Mouse (Mus musculus): ENCODE data around the gene Chaf1b. TPM values are rescaled to one million over a fixed set of nuclear protein-coding genes. Genes with fewer than 3 reads are reported as not detected.

Chaf1b gene
- polyA plus RNA-seq, 1 experiment from 2014 or later, result 45.8 TPM

DNA sequence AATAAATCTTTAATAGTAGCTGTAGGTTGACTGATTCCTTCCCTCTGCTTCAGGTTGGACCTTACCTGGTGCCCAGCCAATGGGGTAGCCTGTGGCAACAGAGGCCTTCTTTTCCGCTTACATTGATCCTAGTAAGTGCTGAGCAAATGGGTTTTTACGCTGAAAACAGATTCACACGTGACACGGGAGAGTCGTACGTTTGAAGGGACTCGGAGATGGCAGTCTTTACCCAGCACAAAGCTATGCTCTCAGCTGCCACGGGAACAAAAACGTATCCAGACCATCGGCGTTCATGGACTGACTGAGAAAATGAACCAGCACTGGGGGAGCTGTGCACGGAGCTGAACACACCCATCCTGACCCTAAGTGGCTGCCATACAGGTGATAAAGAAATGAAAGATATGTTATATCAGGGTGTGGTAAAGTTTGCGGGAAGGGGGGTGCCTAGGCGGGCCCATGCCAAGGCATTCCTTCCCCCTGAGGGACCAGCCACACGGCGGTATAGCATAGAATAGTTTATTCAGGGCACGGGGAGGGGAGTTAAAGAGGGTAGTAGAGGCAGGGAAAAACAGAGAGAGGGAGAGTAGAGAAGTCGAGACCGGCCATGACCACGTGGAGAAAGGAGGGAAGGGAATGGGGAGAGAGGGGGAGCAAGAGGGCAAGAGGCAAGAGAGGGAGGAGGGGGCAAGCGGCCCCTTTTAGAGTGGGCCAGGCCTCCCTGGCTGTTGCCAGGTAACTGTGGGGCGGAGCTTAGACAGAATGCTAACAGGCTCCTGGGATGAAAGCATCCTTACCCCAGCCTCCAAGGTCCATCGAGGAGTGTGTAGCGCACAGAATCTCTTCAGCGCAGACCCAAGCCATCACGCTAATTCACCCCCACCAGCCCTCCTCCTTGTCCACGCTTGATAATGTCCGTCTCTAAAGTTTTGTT, 27.3 kb downstream of the Chaf1b start:
- Histone ChIP-seq H3K9me3 (replicated peaks; ENCODE audit: control insufficient read depth, low read length) (no peaks in the 10 kb centered on the region), H3K4me3 (replicated peaks; ENCODE audit: low read length) (no peak overlapping the region), H3K4me2 (ENCODE audit: low read depth, low read length) (no peak overlapping the region), H3K36me3 (ENCODE audit: control insufficient read depth, insufficient read depth, low read length) (no peaks in the 10 kb centered on the region), H3K4me1 (ENCODE audit: control insufficient read depth, insufficient read depth, low read length) (peaks cover 7% of the 10 kb centered on the region; the same call in 1 of the 2 replicates), H3K9ac (ENCODE audit: low read length) (no peak overlapping the region), H3K27me3 (ENCODE audit: control insufficient read depth, insufficient read depth, low read length) (no peaks in the 10 kb centered on the region), H3K27ac (ENCODE audit: low read length) (0 out of 2 replicates have a peak overlapping the region, but pooled peaks have one; percentile 5)
- ATAC-seq (ENCODE audit: insufficient read depth, low FRiP score), result peak; percentile 85
- 51% methylated on average over 28 of the region's 28 CpGs for WGBS

DNA sequence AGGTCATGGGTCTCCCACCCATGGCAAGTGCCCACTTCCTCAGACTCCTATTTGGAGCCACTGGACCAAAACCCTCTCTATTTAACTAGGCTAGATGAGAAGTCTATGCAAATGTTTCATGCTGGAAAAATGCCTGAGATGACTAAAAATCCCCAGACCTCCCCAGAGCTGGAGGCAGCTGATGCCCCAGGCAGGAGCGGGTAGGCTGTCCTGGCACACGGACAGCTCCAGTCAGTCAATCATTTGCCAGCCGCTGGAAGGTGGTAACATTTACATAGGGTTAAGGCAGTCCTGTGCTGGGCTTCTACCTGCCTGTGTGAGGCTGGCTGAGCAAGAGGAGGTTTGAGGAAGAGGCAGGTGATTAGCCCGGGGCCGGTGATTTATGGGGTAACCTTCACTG, 28.5 kb downstream of the Chaf1b start:
- no peak overlapping the region for H3K4me3 ChIP-seq (replicated peaks; ENCODE audit: low read length)
- WGBS, result 30% methylated on average over 5 of the region's 5 CpGs
- no peaks in the 10 kb centered on the region for H3K9me3 ChIP-seq (replicated peaks; ENCODE audit: control insufficient read depth, low read length)
- H3K27ac ChIP-seq (ENCODE audit: low read length), result no peak overlapping the region
- no peaks in the 10 kb centered on the region for H3K27me3 ChIP-seq (ENCODE audit: control insufficient read depth, insufficient read depth, low read length)
- H3K36me3 ChIP-seq (ENCODE audit: control insufficient read depth, insufficient read depth, low read length), result no peaks in the 10 kb centered on the region
- no peak for ATAC-seq (ENCODE audit: insufficient read depth, low FRiP score)
- H3K4me1 ChIP-seq (ENCODE audit: control insufficient read depth, insufficient read depth, low read length), result peaks cover 4% of the 10 kb centered on the region; the same call in 1 of the 2 replicates
- H3K9ac ChIP-seq (ENCODE audit: low read length), result no peak overlapping the region
- no peak overlapping the region for H3K4me2 ChIP-seq (ENCODE audit: low read depth, low read length)

DNA sequence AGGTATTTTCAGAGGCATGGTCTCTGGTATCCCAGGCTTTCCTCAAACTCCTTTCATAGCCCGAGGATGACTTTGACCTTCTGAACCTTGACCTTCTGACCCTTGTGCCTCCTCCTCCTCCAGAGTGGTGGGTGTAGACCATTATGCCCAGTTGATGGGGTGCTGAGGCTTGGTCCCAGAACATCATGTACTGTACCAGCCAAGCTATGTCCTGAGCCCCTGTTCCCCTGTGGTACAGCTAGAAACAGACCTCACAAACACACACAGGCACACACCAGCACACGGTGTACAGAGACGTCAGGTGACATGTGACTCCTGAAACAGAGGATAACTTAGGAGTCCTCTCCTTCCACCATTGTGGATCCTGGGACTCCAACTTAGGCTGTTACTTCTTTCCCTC, 29.1 kb downstream of the Chaf1b start:
- no peak overlapping the region for H3K4me3 ChIP-seq (replicated peaks; ENCODE audit: low read length)
- no peak for ATAC-seq (ENCODE audit: insufficient read depth, low FRiP score)
- no peak overlapping the region for H3K9ac ChIP-seq (ENCODE audit: low read length)
- H3K27ac ChIP-seq (ENCODE audit: low read length), result no peak overlapping the region
- H3K27me3 ChIP-seq (ENCODE audit: control insufficient read depth, insufficient read depth, low read length), result no peaks in the 10 kb centered on the region
- peaks cover 5% of the 10 kb centered on the region for H3K4me1 ChIP-seq (ENCODE audit: control insufficient read depth, insufficient read depth, low read length)
- 49% methylated on average over 3 of the region's 3 CpGs for WGBS
- no peaks in the 10 kb centered on the region for H3K36me3 ChIP-seq (ENCODE audit: control insufficient read depth, insufficient read depth, low read length)
- no peak overlapping the region for H3K4me2 ChIP-seq (ENCODE audit: low read depth, low read length)
- no peaks in the 10 kb centered on the region for H3K9me3 ChIP-seq (replicated peaks; ENCODE audit: control insufficient read depth, low read length)

DNA sequence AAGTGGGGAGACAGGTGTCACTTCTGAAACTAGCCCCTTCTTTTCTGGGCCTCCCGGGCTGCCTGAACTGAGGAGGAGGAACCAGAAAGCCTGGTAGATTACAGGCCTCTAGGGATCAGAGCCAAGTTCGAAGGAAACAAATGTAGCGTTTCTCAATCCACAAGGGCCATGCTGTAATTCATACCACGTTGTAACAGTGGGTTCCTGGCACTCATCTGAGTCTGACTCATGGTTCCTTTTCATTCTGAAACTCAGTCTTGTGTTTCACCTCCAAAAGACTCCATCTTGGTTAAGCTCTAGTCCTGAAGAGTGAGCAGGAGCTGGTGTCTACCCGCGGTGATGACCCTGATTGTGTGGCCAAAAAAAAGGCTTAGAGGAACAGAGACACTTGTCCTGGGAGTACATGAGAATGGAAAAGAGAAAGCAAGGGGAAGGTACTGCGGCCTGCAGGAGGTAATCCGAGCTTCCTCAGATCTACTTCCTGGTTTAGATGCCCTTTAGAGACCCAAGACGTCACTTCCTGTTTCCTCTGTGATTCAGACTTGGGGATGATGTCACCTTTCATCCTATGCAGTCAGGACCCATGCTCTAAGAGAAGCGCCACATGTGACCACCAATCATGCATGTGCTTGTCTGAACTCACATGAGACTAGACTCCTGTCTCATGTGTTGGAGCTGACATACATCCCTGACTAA, 30.3 kb downstream of the Chaf1b start:
- H3K27ac ChIP-seq (ENCODE audit: low read length), result no peak overlapping the region
- H3K9me3 ChIP-seq (replicated peaks; ENCODE audit: control insufficient read depth, low read length), result no peaks in the 10 kb centered on the region
- peaks cover 8% of the 10 kb centered on the region for H3K4me1 ChIP-seq (ENCODE audit: control insufficient read depth, insufficient read depth, low read length)
- H3K4me3 ChIP-seq (replicated peaks; ENCODE audit: low read length), result no peak overlapping the region
- H3K4me2 ChIP-seq (ENCODE audit: low read depth, low read length), result no peak overlapping the region
- no peaks in the 10 kb centered on the region for H3K27me3 ChIP-seq (ENCODE audit: control insufficient read depth, insufficient read depth, low read length)
- no peaks in the 10 kb centered on the region for H3K36me3 ChIP-seq (ENCODE audit: control insufficient read depth, insufficient read depth, low read length)
- no peak overlapping the region for H3K9ac ChIP-seq (ENCODE audit: low read length)
- WGBS, result 67% methylated on average over 10 of the region's 10 CpGs
- ATAC-seq (ENCODE audit: insufficient read depth, low FRiP score), result no peak

DNA sequence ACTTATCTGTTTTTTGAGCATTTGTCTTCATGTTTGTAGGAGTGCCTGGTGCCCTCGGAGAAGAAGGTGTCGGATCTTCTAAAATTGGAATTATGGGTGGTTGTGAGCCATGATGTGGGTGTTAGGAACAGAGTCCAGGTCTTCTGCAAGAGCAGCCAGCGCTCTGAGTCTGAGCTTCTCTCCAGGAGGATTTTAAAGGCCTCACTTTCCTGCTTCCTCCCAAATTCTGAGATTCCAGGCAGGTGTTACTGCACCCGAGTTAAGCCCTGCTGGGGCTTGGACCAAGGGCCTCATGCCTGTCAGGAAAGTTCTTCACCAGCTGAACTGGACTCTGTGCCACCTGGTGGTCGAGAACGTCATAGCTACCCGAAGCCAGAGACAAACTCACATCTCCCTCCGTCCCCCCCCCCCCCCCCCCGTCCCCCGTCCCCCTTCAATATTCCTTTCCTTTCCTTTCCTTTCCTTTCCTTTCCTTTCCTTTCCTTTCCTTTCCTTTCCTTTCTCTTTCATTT, 31.7 kb downstream of the Chaf1b start:
- Histone ChIP-seq H3K27me3 (ENCODE audit: control insufficient read depth, insufficient read depth, low read length) (no peaks in the 10 kb centered on the region), H3K4me3 (replicated peaks; ENCODE audit: low read length) (no peak overlapping the region), H3K4me2 (ENCODE audit: low read depth, low read length) (no peak overlapping the region), H3K9me3 (replicated peaks; ENCODE audit: control insufficient read depth, low read length) (no peaks in the 10 kb centered on the region), H3K4me1 (ENCODE audit: control insufficient read depth, insufficient read depth, low read length) (peaks cover 8% of the 10 kb centered on the region), H3K36me3 (ENCODE audit: control insufficient read depth, insufficient read depth, low read length) (no peaks in the 10 kb centered on the region), H3K27ac (ENCODE audit: low read length) (no peak overlapping the region), H3K9ac (ENCODE audit: low read length) (no peak overlapping the region)
- WGBS, result 31% methylated on average over 9 of the region's 10 CpGs
- ATAC-seq (ENCODE audit: insufficient read depth, low FRiP score), result no peak

DNA sequence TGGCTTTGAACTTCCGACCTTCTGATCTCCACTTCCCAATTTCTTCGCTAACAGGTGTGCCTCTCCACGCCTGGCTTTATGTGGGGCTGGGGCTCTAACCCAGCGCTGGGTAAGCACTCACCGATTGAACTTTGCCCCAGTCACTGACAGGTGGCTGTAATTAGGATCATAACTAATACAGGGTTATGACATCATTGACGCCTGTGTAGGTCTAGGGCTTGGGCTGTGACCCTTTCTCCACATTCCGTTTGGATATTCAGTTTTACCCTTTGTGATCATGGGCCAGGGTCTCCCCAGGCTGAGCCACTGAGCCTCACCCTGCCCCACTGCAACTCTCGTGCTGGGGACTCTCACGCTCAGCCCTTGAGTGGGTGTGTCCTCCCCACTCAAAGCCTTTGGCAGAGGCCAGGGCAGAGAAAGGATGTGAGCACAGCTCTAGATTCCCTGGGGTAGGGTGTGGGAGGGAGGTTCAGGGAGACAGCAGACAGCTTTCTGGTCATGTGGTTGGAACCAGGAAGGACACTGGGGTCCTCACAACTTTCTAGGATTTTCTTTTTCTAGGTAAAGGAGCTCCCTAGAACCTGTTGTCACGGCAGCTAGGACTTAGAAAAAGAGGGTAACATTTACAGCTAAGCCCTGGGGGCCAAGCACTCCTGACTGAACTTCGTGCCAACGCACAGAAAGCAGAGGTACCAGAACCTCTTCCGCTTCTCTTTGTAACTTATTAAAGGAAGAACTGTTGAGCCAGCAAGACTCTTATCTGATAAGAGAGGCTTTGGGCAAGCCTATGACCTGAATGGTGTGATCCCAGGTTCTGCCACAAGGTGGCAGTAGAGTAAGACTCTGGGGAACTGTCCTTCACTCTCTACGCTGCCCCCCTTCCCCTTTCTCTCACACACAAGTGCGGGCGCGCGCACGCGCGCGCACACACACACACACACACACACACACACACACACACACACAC, 34.3 kb downstream of the Chaf1b start:
- peak overlapping the region; percentile 55; the same call in 1 of the 2 replicates for H3K27ac ChIP-seq (ENCODE audit: low read length)
- no peak overlapping the region for H3K9ac ChIP-seq (ENCODE audit: low read length)
- H3K9me3 ChIP-seq (replicated peaks; ENCODE audit: control insufficient read depth, low read length), result no peaks in the 10 kb centered on the region
- ATAC-seq (ENCODE audit: insufficient read depth, low FRiP score), result peak; percentile 54
- 29% methylated on average over 22 of the region's 22 CpGs for WGBS
- H3K27me3 ChIP-seq (ENCODE audit: control insufficient read depth, insufficient read depth, low read length), result no peaks in the 10 kb centered on the region
- no peak overlapping the region for H3K4me3 ChIP-seq (replicated peaks; ENCODE audit: low read length)
- H3K36me3 ChIP-seq (ENCODE audit: control insufficient read depth, insufficient read depth, low read length), result no peaks in the 10 kb centered on the region
- no peak overlapping the region; the same call in 1 of the 2 replicates for H3K4me2 ChIP-seq (ENCODE audit: low read depth, low read length)
- H3K4me1 ChIP-seq (ENCODE audit: control insufficient read depth, insufficient read depth, low read length), result peaks cover 5% of the 10 kb centered on the region; the same call in 1 of the 2 replicates

DNA sequence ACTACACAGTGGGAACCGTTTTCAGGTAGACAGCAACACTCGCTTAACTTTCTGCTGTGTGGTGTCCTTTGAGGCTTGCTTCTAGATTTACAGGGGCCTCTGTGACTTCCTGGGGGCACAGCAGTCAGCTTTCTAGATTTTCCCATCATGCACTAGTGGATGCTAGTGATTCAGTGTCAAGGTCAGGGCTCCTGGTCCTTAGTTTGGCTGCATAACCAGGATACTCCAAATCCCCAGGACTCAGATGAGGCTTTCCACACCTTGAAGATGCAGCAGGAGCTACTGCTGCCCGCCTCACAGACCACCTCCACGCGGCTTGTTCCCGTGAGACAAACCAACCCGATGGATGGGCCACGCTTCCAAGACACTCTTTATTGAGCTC, 35.0 kb downstream of the Chaf1b start:
- no peaks in the 10 kb centered on the region for H3K27me3 ChIP-seq (ENCODE audit: control insufficient read depth, insufficient read depth, low read length)
- ATAC-seq (ENCODE audit: insufficient read depth, low FRiP score), result no peak
- H3K4me3 ChIP-seq (replicated peaks; ENCODE audit: low read length), result no peak overlapping the region
- WGBS, result 55% methylated on average over 8 of the region's 8 CpGs
- H3K9me3 ChIP-seq (replicated peaks; ENCODE audit: control insufficient read depth, low read length), result no peaks in the 10 kb centered on the region
- H3K9ac ChIP-seq (ENCODE audit: low read length), result no peak overlapping the region
- H3K4me2 ChIP-seq (ENCODE audit: low read depth, low read length), result no peak overlapping the region; the same call in 1 of the 2 replicates
- H3K4me1 ChIP-seq (ENCODE audit: control insufficient read depth, insufficient read depth, low read length), result peaks cover 5% of the 10 kb centered on the region; the same call in 1 of the 2 replicates
- H3K27ac ChIP-seq (ENCODE audit: low read length), result no peak overlapping the region
- H3K36me3 ChIP-seq (ENCODE audit: control insufficient read depth, insufficient read depth, low read length), result no peaks in the 10 kb centered on the region

DNA sequence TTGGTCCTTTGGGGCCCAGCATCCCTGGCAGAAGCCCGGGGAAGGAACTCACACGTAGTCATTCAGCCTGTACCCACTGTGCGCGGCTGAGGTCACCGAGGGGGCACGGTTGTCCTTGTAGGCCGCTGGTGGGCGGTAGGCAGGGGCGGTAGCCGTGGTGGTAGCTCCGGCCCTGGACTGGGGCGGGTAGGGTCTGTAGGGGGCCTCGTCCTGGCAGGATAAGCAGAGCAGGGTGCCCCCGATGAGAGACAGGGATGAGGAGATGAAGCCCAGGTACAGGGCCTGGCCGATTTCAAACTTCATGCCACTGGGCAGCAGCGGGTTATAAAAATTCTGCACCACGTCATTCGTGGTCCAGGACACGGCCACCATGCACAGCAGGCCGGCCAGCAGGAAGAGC, 35.5 kb downstream of the Chaf1b start:
- Histone ChIP-seq H3K4me3 (replicated peaks; ENCODE audit: low read length) (no peak overlapping the region), H3K9ac (ENCODE audit: low read length) (no peak overlapping the region), H3K4me2 (ENCODE audit: low read depth, low read length) (no peak overlapping the region), H3K27ac (ENCODE audit: low read length) (no peak overlapping the region), H3K9me3 (replicated peaks; ENCODE audit: control insufficient read depth, low read length) (no peaks in the 10 kb centered on the region), H3K4me1 (ENCODE audit: control insufficient read depth, insufficient read depth, low read length) (peaks cover 5% of the 10 kb centered on the region; the same call in 1 of the 2 replicates), H3K27me3 (ENCODE audit: control insufficient read depth, insufficient read depth, low read length) (no peaks in the 10 kb centered on the region), H3K36me3 (ENCODE audit: control insufficient read depth, insufficient read depth, low read length) (no peaks in the 10 kb centered on the region)
- ATAC-seq (ENCODE audit: insufficient read depth, low FRiP score), result no peak
- 72% methylated on average over 20 of the region's 20 CpGs for WGBS

All from stomach, embryonic 16.5 days (tissue).